Mouse (Mus musculus) T-cell, adult 2 months (primary cell): ENCODE results near the gene Olfr889.
"Not testable (repeated sequence)": the region's sequence is repeated elsewhere in the genome, so short reads cannot be mapped to it uniquely, and the experiment has no call there.

Source experiments
- DNase-seq: peaks from one replicate; pipeline ENCODE4 v3.0.0; 2022; ENCODE audit warnings: low spot score

Gene Olfr889

DNA sequence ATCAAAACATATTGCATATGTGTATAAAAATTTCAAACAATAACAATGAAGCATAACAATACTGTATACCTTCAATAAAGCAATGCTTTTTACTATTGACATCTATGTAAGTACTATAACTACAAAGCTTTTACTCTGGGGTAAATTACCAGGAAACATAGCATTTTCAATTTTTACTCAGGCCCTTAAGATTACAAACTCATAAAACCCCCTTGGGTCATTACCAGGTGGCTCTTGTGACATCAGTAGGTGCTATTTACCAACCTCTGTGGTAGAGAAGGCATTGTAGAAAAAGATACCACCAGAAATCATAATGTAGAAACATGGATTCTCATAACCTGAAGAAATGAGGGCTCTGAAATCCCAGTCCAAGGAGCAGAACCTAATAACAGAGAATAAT, at the start of gene Olfr889:
TSS of gene Olfr889 (plus strand) at position 301 of the 400 bp plus-strand sequence.
- DNase-seq = no peak

DNA sequence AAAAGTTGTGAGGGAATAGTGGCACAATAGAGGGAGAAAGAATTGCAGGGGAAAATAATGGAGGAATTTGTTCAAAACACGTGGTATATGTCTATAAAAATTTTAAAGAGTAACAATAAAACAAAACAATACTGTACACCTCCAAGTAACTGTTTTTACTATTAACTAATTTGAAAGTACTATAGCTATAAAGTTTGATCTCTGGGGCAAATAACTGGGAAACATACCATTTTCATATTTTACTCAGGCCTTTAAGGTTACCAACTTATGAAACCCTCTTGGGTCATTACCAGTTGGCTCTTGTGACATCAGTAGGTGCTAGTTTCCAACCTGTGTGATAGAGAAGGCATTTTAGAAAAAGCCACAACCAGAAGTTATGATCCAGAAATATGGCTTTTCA, 31.2 kb upstream of the Olfr889 start, which contains the start of gene Olfr887:
TSS of gene Olfr887 (plus strand) at position 301 of the 400 bp plus-strand sequence.
- no peak for DNase-seq

DNA sequence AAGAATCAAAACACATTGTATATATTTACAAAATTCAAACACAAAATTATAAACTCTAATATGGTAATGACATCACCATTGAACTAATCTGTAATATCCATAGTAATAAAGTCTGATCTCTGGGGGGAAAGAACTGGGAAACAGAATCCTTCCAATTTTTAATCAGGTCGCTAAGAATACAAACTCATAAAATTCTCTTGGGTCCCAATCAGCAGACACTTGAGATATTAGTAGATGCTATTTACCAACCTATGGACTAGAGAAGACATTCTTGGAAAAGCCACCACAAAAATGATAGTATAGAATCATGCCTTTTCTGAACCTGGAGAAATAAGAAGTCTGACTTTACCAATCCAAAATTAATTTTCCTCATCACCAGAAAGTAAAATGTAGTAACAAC, 7.2 kb upstream of the Olfr889 start, which contains the start of gene Olfr888:
TSS of gene Olfr888 (plus strand) at position 301 of the 400 bp plus-strand sequence.
- no peak for DNase-seq

DNA sequence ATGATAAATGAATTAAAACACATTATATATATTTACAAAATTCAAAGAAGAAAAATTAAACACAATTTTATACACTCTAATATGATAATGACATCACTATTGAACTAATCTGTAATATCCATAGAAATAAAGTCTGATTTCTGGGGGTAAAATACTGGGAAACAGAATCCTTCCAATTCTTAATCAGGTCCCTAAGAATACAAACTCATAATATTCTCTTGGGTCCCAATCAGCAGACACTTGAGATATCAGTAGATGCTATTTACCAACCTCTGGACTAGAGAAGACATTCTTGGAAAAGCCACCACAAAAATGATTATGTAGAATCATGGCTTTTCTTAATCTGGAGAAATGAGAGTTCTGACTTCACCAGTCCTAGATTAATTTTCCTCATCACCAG, 27.2 kb downstream of the Olfr889 start, which contains the start of gene Olfr890:
TSS of gene Olfr890 (plus strand) at position 301 of the 400 bp plus-strand sequence.
- no peak for DNase-seq

DNA sequence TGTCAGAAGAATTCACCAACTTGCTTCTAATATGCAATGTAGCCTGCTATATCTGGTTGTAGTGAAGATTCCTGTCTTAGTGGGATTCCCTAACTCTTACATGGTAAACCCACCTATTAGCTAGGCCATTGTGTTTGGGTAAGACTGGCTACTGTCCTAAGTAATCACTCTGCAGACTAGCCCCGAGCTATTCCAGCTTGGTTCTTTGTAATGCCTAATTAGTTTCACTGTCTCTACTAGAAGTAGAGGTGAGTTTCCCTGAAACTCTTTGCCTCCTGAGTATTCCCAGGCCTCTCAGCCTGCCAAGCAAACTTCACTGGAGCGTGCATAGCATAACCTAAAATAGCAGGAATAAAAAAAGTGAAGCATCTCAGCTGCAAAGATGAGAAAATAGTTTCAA, 53.3 kb downstream of the Olfr889 start:
- DNase-seq = not testable (repeated sequence)
